Mouse (Mus musculus) CH12.LX (cell line): ENCODE results near the gene Agrp. TPM values are rescaled to one million over a fixed set of nuclear protein-coding genes. Genes with fewer than 3 reads are reported as not detected.
A peak's percentile ranks its signal among the peaks of the same experiment; 100 is the strongest.

Source experiments
- DNase-seq: peaks from one replicate; pipeline ENCODE4 v3.0.0-alpha.2; 2013; ENCODE audit errors: extremely low read depth
- H3K27ac ChIP-seq: 2 replicates; pipeline ENCODE4 v1.5.1; 2012; ENCODE audit warnings: low read depth, mild to moderate bottlenecking, control low read depth, moderate library complexity; ENCODE audit not compliant: insufficient read depth
- H3K27me3 ChIP-seq: replicated peaks from 2 replicates; pipeline ENCODE3; 2012; ENCODE audit warnings: inconsistent platforms
- H3K36me3 ChIP-seq, 2 experiments: replicated peaks in 1 of 2; 2 replicates each; pipeline versions ENCODE3 to v1.6.1; 2012; ENCODE audit warnings: inconsistent platforms in 1 of 2, low read length in 1 of 2, mild to moderate bottlenecking in 1 of 2, mixed read lengths in 1 of 2, moderate library complexity in 1 of 2; ENCODE audit not compliant: control insufficient read depth in 1 of 2, insufficient read depth in 1 of 2
- H3K4me1 ChIP-seq, 2 experiments: 2 replicates each; pipeline ENCODE4 v1.6.1; 2012; ENCODE audit warnings: inconsistent platforms in 1 of 2, moderate library complexity in 1 of 2; ENCODE audit not compliant: insufficient read depth in 2 of 2, control insufficient read depth in 1 of 2
- H3K4me2 ChIP-seq: 2 replicates; pipeline ENCODE4 v1.6.1; 2012; ENCODE audit warnings: low read depth, mild to moderate bottlenecking, control low read depth; ENCODE audit not compliant: poor library complexity, insufficient read depth, severe bottlenecking
- H3K4me3 ChIP-seq, 3 experiments: fragments of 150-350 bp in 1 of 3; sonication (generic) in 1 of 3; replicated peaks in 1 of 3; 2 replicates each; pipeline versions ENCODE3 to v1.5.1; 2011 to 2012; ENCODE audit warnings: low read depth in 2 of 3, low read length in 2 of 3, mild to moderate bottlenecking in 2 of 3, moderate library complexity in 2 of 3, control low read depth in 1 of 3, improper control_type of control experiment in 1 of 3, inconsistent platforms in 1 of 3, mixed read lengths in 1 of 3; ENCODE audit not compliant: poor library complexity in 1 of 3
- H3K79me2 ChIP-seq: replicated peaks from 2 replicates; pipeline ENCODE4 v1.6.1; 2012; ENCODE audit warnings: mild to moderate bottlenecking, moderate library complexity; ENCODE audit not compliant: control insufficient read depth, poor library complexity, insufficient read depth, severe bottlenecking; ENCODE audit errors: extremely low read depth
- H3K9ac ChIP-seq: 2 replicates; pipeline ENCODE4 v1.6.1; 2012; ENCODE audit warnings: low read depth, mild to moderate bottlenecking, control low read depth, moderate library complexity; ENCODE audit not compliant: insufficient read depth
- H3K9me3 ChIP-seq: replicated peaks from 2 replicates; pipeline ENCODE3; 2012; ENCODE audit warnings: low read length, inconsistent platforms, mixed read lengths
- BHLHE40 ChIP-seq: IDR thresholded peaks from 2 replicates; pipeline ENCODE4 v1.6.1; 2011; ENCODE audit warnings: mild to moderate bottlenecking, low read depth, low read length, improper control_type of control experiment
- CHD1 ChIP-seq: IDR thresholded peaks from 2 replicates; pipeline ENCODE4 v1.6.1; 2012; ENCODE audit warnings: low read depth, low read length, improper control_type of control experiment, inconsistent platforms
- CHD2 ChIP-seq: IDR thresholded peaks from 2 replicates; pipeline ENCODE4 v1.6.1; 2011; ENCODE audit warnings: low read length, improper control_type of control experiment
- IRF4 ChIP-seq: IDR thresholded peaks from 2 replicates; pipeline ENCODE4 v1.6.1; 2014; ENCODE audit warnings: low read depth, mild to moderate bottlenecking, inconsistent platforms, low read length, improper control_type of control experiment
- JUN ChIP-seq: IDR thresholded peaks from 2 replicates; pipeline ENCODE4 v1.6.1; 2011; ENCODE audit warnings: low read depth, mild to moderate bottlenecking, low read length, improper control_type of control experiment, moderate library complexity; ENCODE audit not compliant: insufficient read depth
- MAFK ChIP-seq: IDR thresholded peaks from 2 replicates; pipeline ENCODE4 v1.6.1; 2011; ENCODE audit warnings: low read length, improper control_type of control experiment; ENCODE audit not compliant: insufficient replicate concordance
- MAX ChIP-seq: IDR thresholded peaks from 2 replicates; pipeline ENCODE4 v1.6.1; 2011; ENCODE audit warnings: low read length, improper control_type of control experiment
- MXI1 ChIP-seq: IDR thresholded peaks from 2 replicates; pipeline ENCODE4 v1.6.1; 2011; ENCODE audit warnings: mild to moderate bottlenecking, low read depth, low read length, improper control_type of control experiment
- PAX5 ChIP-seq: IDR thresholded peaks from 2 replicates; pipeline ENCODE4 v1.6.1; 2012; ENCODE audit warnings: low read length, inconsistent platforms, mixed read lengths
- POLR2A ChIP-seq: IDR thresholded peaks from 2 replicates; pipeline ENCODE4 v1.6.1; 2011; ENCODE audit warnings: low read depth, mild to moderate bottlenecking, improper control_type of control experiment, low read length
- RAD21 ChIP-seq: IDR thresholded peaks from 2 replicates; pipeline ENCODE4 v1.6.1; 2011; ENCODE audit warnings: low read depth, mild to moderate bottlenecking, low read length, improper control_type of control experiment, moderate library complexity
- RCOR1 ChIP-seq: conservative IDR thresholded peaks from 2 replicates; pipeline ENCODE4 v1.6.1; 2012; ENCODE audit warnings: low read depth, mild to moderate bottlenecking, inconsistent platforms, low read length, improper control_type of control experiment
- SMC3 ChIP-seq: IDR thresholded peaks from 2 replicates; pipeline ENCODE4 v1.6.1; 2011; ENCODE audit warnings: low read depth, low read length, improper control_type of control experiment
- UBTF ChIP-seq: IDR thresholded peaks from 2 replicates; pipeline ENCODE4 v1.6.1; 2012; ENCODE audit warnings: low read depth, mild to moderate bottlenecking, inconsistent platforms, low read length, improper control_type of control experiment, moderate library complexity
- USF1 ChIP-seq: IDR thresholded peaks from 2 replicates; pipeline ENCODE4 v1.6.1; 2014; ENCODE audit warnings: low read depth, mild to moderate bottlenecking, inconsistent platforms, low read length, improper control_type of control experiment
- ZNF384 ChIP-seq: IDR thresholded peaks from 2 replicates; pipeline ENCODE4 v1.6.1; 2012; ENCODE audit warnings: low read depth, low read length, improper control_type of control experiment, inconsistent platforms
- dilution Hi-C: fragments of 300-500 bp; cut with MboI; formaldehyde crosslinking; loops from 2 replicates; pipeline ENCODE4 v1.14.3; 2020; ENCODE audit warnings: low sequenced_read_pairs; ENCODE audit not compliant: extremely low pct_unique_long_range_greater_than_20kb, extremely low pct_ligation_motif_present
- in situ Hi-C: fragments of 300-500 bp; cut with MboI; formaldehyde crosslinking; loops from 3 replicates; pipeline ENCODE4 v1.14.3; 2019; ENCODE audit warnings: low sequenced_read_pairs, low pct_ligation_motif_present, low pct_unique_long_range_greater_than_20kb, mixed read lengths
- polyA plus RNA-seq: library from polyadenylated mRNA; unstranded; fragments of >175 nt; gene quantifications from 2 replicates; pipeline ENCODE4 v1.2.1, GENCODE M21; 2012; ENCODE audit warnings: low read depth; ENCODE audit not compliant: insufficient read length
- total RNA-seq, 2 experiments: library from RNA; depleted of rRNA; stranded (reverse); fragments of 300-350 nt in 1 of 2; fragments of >200 nt in 1 of 2; gene quantifications; 2 replicates each; pipeline ENCODE4 v1.2.3; 2012 to 2014

The Agrp gene
- total and polyA plus RNA-seq, 3 experiments, result 0.30 TPM; not detected in 2

- Histone ChIP-seq H3K9me3 (no peaks in the 10 kb centered on the region), H3K27ac (no peak overlapping the region), H3K79me2 (no peaks in the 10 kb centered on the region), H3K9ac (no peak overlapping the region), H3K27me3 (peaks cover 17% of the 10 kb centered on the region)
- in situ Hi-C loops, result no loop called here
- TF ChIP-seq JUN (no peak), PAX5 (no peak), RAD21 (no peak), UBTF (no peak), MAX (no peak), USF1 (no peak), BHLHE40 (no peak)
- TF ChIP-seq, all 38 proteins: peak for 0
- H3K4me1 ChIP-seq, result peaks cover 0 to 12% of the 10 kb centered on the region in 2 experiments; a peak in 2 of 4 replicates
- dilution Hi-C loops, result no loop called here
- no peak overlapping the region for H3K4me3 ChIP-seq
- DNase-seq, result no peak
- no peaks in the 10 kb centered on the region for H3K36me3 ChIP-seq
- H3K4me2 ChIP-seq, result no peak overlapping the region
Observed at GRCm38 (mm10) chr8:105592431-105592830, 44.8 kb downstream of the Agrp start.

- no peaks in the 10 kb centered on the region for H3K36me3 ChIP-seq
- no peaks in the 10 kb centered on the region for H3K79me2 ChIP-seq
- in situ Hi-C loops, result no loop called here
- no peak for DNase-seq
- H3K27ac ChIP-seq, result no peak overlapping the region
- H3K9me3 ChIP-seq, result no peaks in the 10 kb centered on the region
- no peak overlapping the region for H3K4me3 ChIP-seq
- dilution Hi-C loops, result no loop called here
- no peak for TF ChIP-seq SMC3
- 0 out of 2 replicates have a peak, but pooled peaks have one; percentile 48 for TF ChIP-seq MAFK
- no peak overlapping the region for H3K4me2 ChIP-seq
- H3K4me1 ChIP-seq, result peaks cover 0 to 3% of the 10 kb centered on the region in 2 experiments; a peak in 1 of 4 replicates
- no peak overlapping the region for H3K9ac ChIP-seq
- H3K27me3 ChIP-seq, result no peaks in the 10 kb centered on the region
Observed at GRCm38 (mm10) chr8:105579719-105580118, 57.5 kb downstream of the Agrp start.

- dilution Hi-C loops, result no loop called here
- Histone ChIP-seq H3K4me1 (peaks cover 0 to 3% of the 10 kb centered on the region in 2 experiments; a peak in 1 of 4 replicates), H3K27ac (no peak overlapping the region), H3K36me3 (no peaks in the 10 kb centered on the region), H3K27me3 (no peaks in the 10 kb centered on the region), H3K9me3 (no peaks in the 10 kb centered on the region), H3K4me2 (no peak overlapping the region), H3K4me3 (no peak overlapping the region), H3K79me2 (no peaks in the 10 kb centered on the region), H3K9ac (no peak overlapping the region)
- TF ChIP-seq MXI1, result no peak
- no peak for TF ChIP-seq CHD2
- no peak for TF ChIP-seq BHLHE40
- TF ChIP-seq CHD1, result no peak
- TF ChIP-seq ZNF384, result no peak
- TF ChIP-seq RAD21, result no peak
- TF ChIP-seq SMC3, result no peak
- TF ChIP-seq POLR2A, result no peak
- no peak for TF ChIP-seq RCOR1
- no peak for TF ChIP-seq IRF4
- in situ Hi-C loops, result no loop called here
- DNase-seq, result no peak
Observed at GRCm38 (mm10) chr8:105575538-105575937, 61.7 kb downstream of the Agrp start.
